ENCODE assay signal across 8 mouse cellular contexts in the genomic region with DNA sequence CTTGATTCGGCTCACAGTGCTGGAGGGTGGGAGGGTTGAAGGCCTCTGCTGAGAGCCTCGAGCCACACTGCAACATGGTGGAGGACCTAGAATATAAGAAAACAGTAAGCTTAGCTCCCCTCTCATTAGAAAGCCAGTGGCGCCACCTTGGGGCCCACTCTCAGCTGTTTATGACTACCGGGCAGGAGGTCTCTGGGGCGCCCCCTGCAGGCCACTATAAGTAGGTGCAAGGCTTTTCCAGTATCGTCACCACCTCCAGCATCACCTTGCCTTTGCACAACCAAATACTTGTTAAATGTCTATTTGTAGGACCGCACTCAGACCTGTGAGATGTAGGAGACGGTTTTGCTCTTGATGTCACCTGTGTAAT. TPM values are rescaled to one million over a fixed set of nuclear protein-coding genes. Genes with fewer than 3 reads are reported as not detected.
DNase-seq lines count a peak whose midpoint lies in the region; ATAC-seq and TF ChIP-seq lines count a peak whose summit lies in the region.

No protein-coding gene starts in this region.

- no peak for TF ChIP-seq POLR2A in bone marrow macrophage, adult 2 months (IDR thresholded peaks at IDR 0.05; ENCODE audit: borderline replicate concordance, low read depth, low read length)
- TF ChIP-seq POLR2A in embryonic fibroblast, embryonic 13.5 days (IDR thresholded peaks at IDR 0.05; ENCODE audit: low read depth, low read length) = no peak

- no peak for ATAC-seq in neural tube, embryonic 15.5 days (ENCODE audit: low FRiP score)
- no peak for ATAC-seq in midbrain, postnatal 0 days (ENCODE audit: low FRiP score)

- no peaks in the 10 kb centered on the region for H3K9me3 ChIP-seq in neural tube, embryonic 15.5 days (replicated peaks)
- no peaks in the 10 kb centered on the region for H3K9me3 ChIP-seq in midbrain, postnatal 0 days (ENCODE audit: low read length)

- WGBS in neural tube, embryonic 15.5 days = 45% methylated on average over 8 of the region's 8 CpGs
- WGBS in midbrain, postnatal 0 days = 43% methylated on average over 8 of the region's 8 CpGs

- peak; percentile 49 for DNase-seq in neural tube, embryonic 10.5 days (ENCODE audit: extremely low spot score, low spot score)
- peak; percentile 43 to 67 for DNase-seq in heart, postnatal 36 days
- peak; percentile 57 to 59 for DNase-seq in left cerebral cortex, postnatal 36 days (ENCODE audit: low spot score in 2 of 2)
- DNase-seq in midbrain, postnatal 0 days (ENCODE audit: low spot score) = peak; percentile 75
- DNase-seq in testis, postnatal 10 days (ENCODE audit: low spot score) = peak; percentile 86

- intact Hi-C loops in heart, postnatal 36 days (cut with DNase I) = no loop called here
- intact Hi-C loops in left cerebral cortex, postnatal 36 days (cut with DNase I) = loop anchor here (10.0 kb wide), 1 partner anchor 106 kb away; no protein-coding TSS in a partner anchor

- no peaks in the 10 kb centered on the region for H3K36me3 ChIP-seq in neural tube, embryonic 15.5 days
- H3K36me3 ChIP-seq in midbrain, postnatal 0 days (ENCODE audit: insufficient read depth, low read length) = no peaks in the 10 kb centered on the region

- H3K27me3 ChIP-seq in neural tube, embryonic 15.5 days (replicated peaks) = no peaks in the 10 kb centered on the region
- no peaks in the 10 kb centered on the region for H3K27me3 ChIP-seq in midbrain, postnatal 0 days (ENCODE audit: insufficient read depth, low read length)

- H3K27ac ChIP-seq in neural tube, embryonic 15.5 days (replicated peaks) = no peak overlapping the region
- no peak overlapping the region for H3K27ac ChIP-seq in bone marrow macrophage, adult 2 months (ENCODE audit: insufficient read depth, low read depth, low read length)
- H3K27ac ChIP-seq in embryonic fibroblast, embryonic 13.5 days (ENCODE audit: insufficient read depth, low read length) = no peak overlapping the region
- H3K27ac ChIP-seq in midbrain, postnatal 0 days (ENCODE audit: low read depth, low read length) = no peak overlapping the region

- no peak overlapping the region for H3K4me2 ChIP-seq in neural tube, embryonic 15.5 days
- H3K4me2 ChIP-seq in midbrain, postnatal 0 days (ENCODE audit: low read depth, low read length, poor library complexity, severe bottlenecking) = no peak overlapping the region

- no peak overlapping the region for H3K4me3 ChIP-seq in neural tube, embryonic 15.5 days (replicated peaks)
- no peak overlapping the region for H3K4me3 ChIP-seq in bone marrow macrophage, adult 2 months (ENCODE audit: insufficient read depth, low read length)
- H3K4me3 ChIP-seq in embryonic fibroblast, embryonic 13.5 days (ENCODE audit: insufficient read depth, low read length) = no peak overlapping the region
- no peak overlapping the region for H3K4me3 ChIP-seq in midbrain, postnatal 0 days (ENCODE audit: low read depth, low read length)

- 0 out of 2 replicates have a peak, but pooled peaks cover 3% of the 10 kb centered on the region for H3K4me1 ChIP-seq in neural tube, embryonic 15.5 days
- peaks cover 9% of the 10 kb centered on the region for H3K4me1 ChIP-seq in bone marrow macrophage, adult 2 months (ENCODE audit: control insufficient read depth, insufficient read depth, low read length)
- 0 out of 2 replicates have a peak, but pooled peaks cover 4% of the 10 kb centered on the region for H3K4me1 ChIP-seq in embryonic fibroblast, embryonic 13.5 days (ENCODE audit: control insufficient read depth, insufficient read depth, low read length)
- H3K4me1 ChIP-seq in midbrain, postnatal 0 days (ENCODE audit: insufficient read depth, low read length) = no peaks in the 10 kb centered on the region

- peak; percentile 98 for TF ChIP-seq CTCF in bone marrow macrophage, adult 2 months (IDR thresholded peaks at IDR 0.05; ENCODE audit: low read depth, low read length)
- 0 out of 2 replicates have a peak, but pooled peaks have one; percentile 10 for TF ChIP-seq CTCF in embryonic fibroblast, embryonic 13.5 days (IDR thresholded peaks at IDR 0.05; ENCODE audit: borderline replicate concordance, insufficient read depth, low read length)
- TF ChIP-seq CTCF in midbrain, postnatal 0 days (IDR thresholded peaks at IDR 0.05) = peak; percentile 79

- H3K9ac ChIP-seq in neural tube, embryonic 15.5 days (replicated peaks) = no peak overlapping the region
- no peak overlapping the region for H3K9ac ChIP-seq in midbrain, postnatal 0 days (replicated peaks; ENCODE audit: low read length, poor library complexity, severe bottlenecking)

RNA-seq across cellular contexts. Expression of a gene that starts 21.3 kb away (rescaled TPM):
- 0.79 and 1.5 TPM in 2 replicates for polyA plus RNA-seq in neural tube, embryonic 15.5 days (2015; fragmentation: Nextera tagmentation; extraction: Ambion mirVana)
- polyA plus RNA-seq in bone marrow macrophage, adult 2 months (2012; ENCODE audit: insufficient read depth, insufficient read length, missing spikeins) = not detected in 2 replicates
- polyA plus RNA-seq in embryonic fibroblast, embryonic 13.5 days (2011; ENCODE audit: insufficient read length, low read depth, missing spikeins) = not detected in 2 replicates
- under 1 TPM; 0.75 to 0.76 TPM for total RNA-seq in heart, postnatal 36 days (2021)
- 1 to 10 TPM in 1 of 2 experiments, under 1 TPM in 1; 0.72 to 1.0 TPM for total RNA-seq in left cerebral cortex, postnatal 36 days (2021)
- 3.2 and 3.6 TPM in 2 replicates for total RNA-seq in midbrain, postnatal 0 days (2014; rRNA removed)
- polyA plus RNA-seq in midbrain, postnatal 0 days (2015; fragmentation: Nextera tagmentation; extraction: Ambion mirVana) = 2.7 and 2.8 TPM in 2 replicates

RNA-seq across cellular contexts. Expression of a gene that starts 24.9 kb away (rescaled TPM):
- 6,998 and 8,084 TPM in 2 replicates for polyA plus RNA-seq in neural tube, embryonic 15.5 days (2015; fragmentation: Nextera tagmentation; extraction: Ambion mirVana)
- polyA plus RNA-seq in bone marrow macrophage, adult 2 months (2012; ENCODE audit: insufficient read depth, insufficient read length, missing spikeins) = 1.4 TPM in 1 of 2 replicates, not detected in the other
- polyA plus RNA-seq in embryonic fibroblast, embryonic 13.5 days (2011; ENCODE audit: insufficient read length, low read depth, missing spikeins) = not detected in 2 replicates
- total RNA-seq in heart, postnatal 36 days (2021) = 1,000 to 10,000 TPM; 7,375 to 9,600 TPM
- total RNA-seq in left cerebral cortex, postnatal 36 days (2021) = 100 to 1,000 TPM; 345 to 363 TPM
- total RNA-seq in midbrain, postnatal 0 days (2014; rRNA removed) = 1,333 and 2,070 TPM in 2 replicates
- 1,100 and 1,214 TPM in 2 replicates for polyA plus RNA-seq in midbrain, postnatal 0 days (2015; fragmentation: Nextera tagmentation; extraction: Ambion mirVana)

RNA-seq across cellular contexts. Expression of a gene that starts 26.4 kb away (rescaled TPM):
- polyA plus RNA-seq in neural tube, embryonic 15.5 days (2015; fragmentation: Nextera tagmentation; extraction: Ambion mirVana) = 17.2 and 17.8 TPM in 2 replicates
- polyA plus RNA-seq in bone marrow macrophage, adult 2 months (2012; ENCODE audit: insufficient read depth, insufficient read length, missing spikeins) = 54.6 and 64.9 TPM in 2 replicates
- 53.6 and 58.8 TPM in 2 replicates for polyA plus RNA-seq in embryonic fibroblast, embryonic 13.5 days (2011; ENCODE audit: insufficient read length, low read depth, missing spikeins)
- 1 to 10 TPM; 4.5 to 6.0 TPM for total RNA-seq in heart, postnatal 36 days (2021)
- total RNA-seq in left cerebral cortex, postnatal 36 days (2021) = 10 to 100 TPM; 10.8 to 13.3 TPM
- total RNA-seq in midbrain, postnatal 0 days (2014; rRNA removed) = 46.4 and 47.5 TPM in 2 replicates
- 8.6 and 8.7 TPM in 2 replicates for polyA plus RNA-seq in midbrain, postnatal 0 days (2015; fragmentation: Nextera tagmentation; extraction: Ambion mirVana)

RNA-seq across cellular contexts. Expression of a gene that starts 34.4 kb away (rescaled TPM):
- polyA plus RNA-seq in neural tube, embryonic 15.5 days (2015; fragmentation: Nextera tagmentation; extraction: Ambion mirVana) = 0.93 and 1.1 TPM in 2 replicates
- not detected in 2 replicates for polyA plus RNA-seq in bone marrow macrophage, adult 2 months (2012; ENCODE audit: insufficient read depth, insufficient read length, missing spikeins)
- polyA plus RNA-seq in embryonic fibroblast, embryonic 13.5 days (2011; ENCODE audit: insufficient read length, low read depth, missing spikeins) = not detected in 2 replicates
- 1 to 10 TPM in 1 of 2 experiments, not detected in 1; 1.4 TPM for total RNA-seq in heart, postnatal 36 days (2021)
- total RNA-seq in left cerebral cortex, postnatal 36 days (2021) = not detected
- 1.7 and 5.9 TPM in 2 replicates for total RNA-seq in midbrain, postnatal 0 days (2014; rRNA removed)
- 1.9 and 3.1 TPM in 2 replicates for polyA plus RNA-seq in midbrain, postnatal 0 days (2015; fragmentation: Nextera tagmentation; extraction: Ambion mirVana)

RNA-seq across cellular contexts. Expression of a gene that starts 37.9 kb away (rescaled TPM):
- 2,622 and 3,044 TPM in 2 replicates for polyA plus RNA-seq in neural tube, embryonic 15.5 days (2015; fragmentation: Nextera tagmentation; extraction: Ambion mirVana)
- polyA plus RNA-seq in bone marrow macrophage, adult 2 months (2012; ENCODE audit: insufficient read depth, insufficient read length, missing spikeins) = not detected in 2 replicates
- polyA plus RNA-seq in embryonic fibroblast, embryonic 13.5 days (2011; ENCODE audit: insufficient read length, low read depth, missing spikeins) = not detected in 2 replicates
- over 10,000 TPM in 1 of 2 experiments, 1,000 to 10,000 TPM in 1; 7,538 to 10,107 TPM for total RNA-seq in heart, postnatal 36 days (2021)
- total RNA-seq in left cerebral cortex, postnatal 36 days (2021) = 100 to 1,000 TPM; 361 to 431 TPM
- 562 and 930 TPM in 2 replicates for total RNA-seq in midbrain, postnatal 0 days (2014; rRNA removed)
- polyA plus RNA-seq in midbrain, postnatal 0 days (2015; fragmentation: Nextera tagmentation; extraction: Ambion mirVana) = 470 and 497 TPM in 2 replicates

Comparison
In these comparisons a context has a peak if more than half of its experiments do, and no peak if none do; other contexts are left out.
1. CTCF ChIP-seq: peak in every context shown above with its lines; median percentile 98 in bone marrow macrophage, adult 2 months; 79 in midbrain, postnatal 0 days; 10 in embryonic fibroblast, embryonic 13.5 days.
2. RNA of a gene that starts 24.9 kb away (polyA plus RNA-seq): 6,998 to 8,084 TPM in neural tube, embryonic 15.5 days and 1,100 to 1,214 TPM in midbrain, postnatal 0 days; 1.4 TPM in bone marrow macrophage, adult 2 months and not detected in embryonic fibroblast, embryonic 13.5 days; every median in the first group is over 100 times any median in the second.
3. Peak in every context shown above with its lines, with median percentiles within 50 percentile points of each other: DNase-seq.